Comparison of ENCODE assay signal across 8 mouse cellular contexts in genomic region chr4:35125299-35125777, GRCm38 (mm10). TPM values are rescaled to one million over a fixed set of nuclear protein-coding genes. Genes with fewer than 3 reads are reported as not detected.
A peak's percentile ranks its signal among the peaks of the same experiment; 100 is the strongest.
DNase-seq lines count a peak whose midpoint lies in the region; ATAC-seq and TF ChIP-seq lines count a peak whose summit lies in the region.
"Had no signal": no experiment of that assay in that cellular context is flagged by ENCODE, and none has a peak within 500 bp of the region (broad histone marks: within the 10 kb centered on the region; RNA-seq: fewer than 3 reads in every experiment).

No protein-coding gene starts in this region.

- H3K36me3 ChIP-seq in hindbrain, embryonic 13.5 days = no peaks in the 10 kb centered on the region
- H3K36me3 ChIP-seq in midbrain, embryonic 14.5 days (ENCODE audit: control insufficient read depth, insufficient read depth, low read length) = no peaks in the 10 kb centered on the region
- H3K36me3 ChIP-seq: limb, embryonic 15.5 days had no signal

- 4% methylated on average over 6 of the region's 6 CpGs for WGBS in hindbrain, embryonic 13.5 days
- WGBS in midbrain, embryonic 14.5 days = under 1% methylated on average over 6 of the region's 6 CpGs

- no peaks in the 10 kb centered on the region for H3K27me3 ChIP-seq in hindbrain, embryonic 13.5 days
- no peaks in the 10 kb centered on the region for H3K27me3 ChIP-seq in midbrain, embryonic 14.5 days (ENCODE audit: control insufficient read depth, insufficient read depth, low read length)
- H3K27me3 ChIP-seq: limb, embryonic 15.5 days had no signal

- TF ChIP-seq POLR2A in brain, embryonic 14.5 days (IDR thresholded peaks at IDR 0.05; ENCODE audit: borderline replicate concordance, extremely low read depth, insufficient read depth, insufficient read length, poor library complexity, severe bottlenecking) = peak; percentile 30; the same call in 1 of the 2 replicates

- no peak for TF ChIP-seq CTCF in brain, embryonic 14.5 days (IDR thresholded peaks at IDR 0.05; ENCODE audit: borderline replicate concordance, extremely low read depth, insufficient read depth, insufficient read length)

- no peaks in the 10 kb centered on the region for H3K9me3 ChIP-seq in hindbrain, embryonic 13.5 days
- no peaks in the 10 kb centered on the region for H3K9me3 ChIP-seq in midbrain, embryonic 14.5 days (ENCODE audit: control insufficient read depth, low read length)
- H3K9me3 ChIP-seq: limb, embryonic 15.5 days had no signal

- peaks cover 53% of the 10 kb centered on the region for H3K4me1 ChIP-seq in hindbrain, embryonic 13.5 days (replicated peaks)
- H3K4me1 ChIP-seq in midbrain, embryonic 14.5 days (ENCODE audit: control insufficient read depth, insufficient read depth, low read length) = peaks cover 40% of the 10 kb centered on the region

- H3K4me2 ChIP-seq in hindbrain, embryonic 13.5 days = peak overlapping the region; percentile 26
- H3K4me2 ChIP-seq in midbrain, embryonic 14.5 days (ENCODE audit: low read length) = peak overlapping the region; percentile 36
- H3K4me2 ChIP-seq: limb, embryonic 15.5 days had no signal

- H3K27ac ChIP-seq in hindbrain, embryonic 13.5 days = peak overlapping the region; percentile 62
- peak overlapping the region; percentile 65 for H3K27ac ChIP-seq in midbrain, embryonic 14.5 days (replicated peaks; ENCODE audit: low read depth, low read length)
- H3K27ac ChIP-seq: limb, embryonic 15.5 days had no signal

- intact Hi-C loops in gastrocnemius, postnatal 36 days (cut with DNase I) = no loop called here

- peak; percentile 30 for DNase-seq in Muller cell, postnatal 12 days (ENCODE audit: inconsistent ontology term)
- DNase-seq in brain, embryonic 14.5 days (ENCODE audit: low read depth) = peak; percentile 95
- peak; percentile 76 for DNase-seq in midbrain, embryonic 14.5 days
- DNase-seq in gastrocnemius, postnatal 36 days = no peak
- no peak for DNase-seq in urinary bladder, adult 2 months (ENCODE audit: low spot score)
- DNase-seq in ovary, postnatal 36 days (ENCODE audit: low spot score) = no peak

- no peak overlapping the region for H3K4me3 ChIP-seq in hindbrain, embryonic 13.5 days
- no peak overlapping the region for H3K4me3 ChIP-seq in midbrain, embryonic 14.5 days (replicated peaks; ENCODE audit: low read depth, low read length)
- H3K4me3 ChIP-seq: limb, embryonic 15.5 days had no signal

- ATAC-seq in hindbrain, embryonic 13.5 days (ENCODE audit: low FRiP score) = peak; percentile 87
- peak; percentile 86 for ATAC-seq in midbrain, embryonic 14.5 days (ENCODE audit: low FRiP score, low TSS enrichment)

- H3K9ac ChIP-seq in hindbrain, embryonic 13.5 days = no peak overlapping the region
- 0 out of 2 replicates have a peak overlapping the region, but pooled peaks have one; percentile 20 for H3K9ac ChIP-seq in midbrain, embryonic 14.5 days (replicated peaks; ENCODE audit: low read length)
- H3K9ac ChIP-seq: limb, embryonic 15.5 days had no signal

RNA-seq across cellular contexts. Expression of gene Ifnk, which starts 26.5 kb away (rescaled TPM):
- not detected in 2 replicates for polyA plus RNA-seq in brain, embryonic 14.5 days (2012; rRNA removed)
- not detected in 2 replicates for polyA plus RNA-seq in hindbrain, embryonic 13.5 days (2015; fragmentation: Nextera tagmentation; extraction: Ambion mirVana)
- not detected in 2 replicates for polyA plus RNA-seq in midbrain, embryonic 14.5 days (2014; fragmentation: Nextera tagmentation; extraction: Ambion mirVana)
- total RNA-seq in gastrocnemius, postnatal 36 days (2021) = not detected
- polyA plus RNA-seq in urinary bladder, adult 2 months (2012; rRNA removed) = not detected in 2 replicates

RNA-seq across cellular contexts. Expression of gene Mob3b, which starts 31.9 kb away (rescaled TPM):
- polyA plus RNA-seq in brain, embryonic 14.5 days (2012; rRNA removed) = 2.8 and 2.9 TPM in 2 replicates
- polyA plus RNA-seq in hindbrain, embryonic 13.5 days (2015; fragmentation: Nextera tagmentation; extraction: Ambion mirVana) = 5.0 and 6.1 TPM in 2 replicates
- polyA plus RNA-seq in midbrain, embryonic 14.5 days (2014; fragmentation: Nextera tagmentation; extraction: Ambion mirVana) = 3.2 and 5.5 TPM in 2 replicates
- 1 to 10 TPM in 1 of 2 experiments, under 1 TPM in 1; 0.38 to 1.1 TPM for total RNA-seq in gastrocnemius, postnatal 36 days (2021)
- 4.1 and 4.2 TPM in 2 replicates for polyA plus RNA-seq in urinary bladder, adult 2 months (2012; rRNA removed)

Comparison
In these comparisons a context has a peak if more than half of its experiments do, and no peak if none do; other contexts are left out.
1. DNase-seq: peak in Muller cell, postnatal 12 days (single experiment), brain, embryonic 14.5 days (single experiment) and midbrain, embryonic 14.5 days (single experiment); none in gastrocnemius, postnatal 36 days (0 of 2), urinary bladder, adult 2 months (single experiment) and ovary, postnatal 36 days (single experiment).